Mouse (Mus musculus) cerebellum, postnatal 10 days (tissue): ENCODE measurements around the gene Cideb.
A peak's percentile ranks its signal among the peaks of the same experiment; 100 is the strongest.

ENCODE experiments used
- DNase-seq, 2 experiments: peaks; one replicate each; pipeline ENCODE4 v3.0.0; 2021; ENCODE audit warnings: mixed read lengths in 2 of 2

Cideb gene

DNA sequence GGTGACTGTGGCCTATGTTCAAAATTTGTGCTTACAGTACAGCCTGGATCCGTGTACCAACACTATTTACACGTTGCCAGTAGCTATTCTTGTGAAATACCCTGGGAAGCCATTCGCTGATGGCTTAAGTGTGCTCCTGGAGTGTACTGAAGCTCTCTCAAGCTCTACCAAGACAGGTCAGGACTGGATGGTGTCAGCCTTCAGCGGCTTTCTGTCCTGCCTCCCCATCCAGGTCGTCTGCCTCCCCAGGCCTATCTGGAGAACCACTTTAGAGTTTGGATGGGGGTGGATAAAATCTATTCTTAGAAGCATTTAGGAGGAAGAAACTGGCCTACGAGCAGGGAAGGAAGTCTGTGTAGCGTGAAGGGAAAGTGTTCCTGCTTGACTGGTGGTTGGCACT lies 4.9 kb upstream of the Cideb start:
- DNase-seq, result no peak

DNA sequence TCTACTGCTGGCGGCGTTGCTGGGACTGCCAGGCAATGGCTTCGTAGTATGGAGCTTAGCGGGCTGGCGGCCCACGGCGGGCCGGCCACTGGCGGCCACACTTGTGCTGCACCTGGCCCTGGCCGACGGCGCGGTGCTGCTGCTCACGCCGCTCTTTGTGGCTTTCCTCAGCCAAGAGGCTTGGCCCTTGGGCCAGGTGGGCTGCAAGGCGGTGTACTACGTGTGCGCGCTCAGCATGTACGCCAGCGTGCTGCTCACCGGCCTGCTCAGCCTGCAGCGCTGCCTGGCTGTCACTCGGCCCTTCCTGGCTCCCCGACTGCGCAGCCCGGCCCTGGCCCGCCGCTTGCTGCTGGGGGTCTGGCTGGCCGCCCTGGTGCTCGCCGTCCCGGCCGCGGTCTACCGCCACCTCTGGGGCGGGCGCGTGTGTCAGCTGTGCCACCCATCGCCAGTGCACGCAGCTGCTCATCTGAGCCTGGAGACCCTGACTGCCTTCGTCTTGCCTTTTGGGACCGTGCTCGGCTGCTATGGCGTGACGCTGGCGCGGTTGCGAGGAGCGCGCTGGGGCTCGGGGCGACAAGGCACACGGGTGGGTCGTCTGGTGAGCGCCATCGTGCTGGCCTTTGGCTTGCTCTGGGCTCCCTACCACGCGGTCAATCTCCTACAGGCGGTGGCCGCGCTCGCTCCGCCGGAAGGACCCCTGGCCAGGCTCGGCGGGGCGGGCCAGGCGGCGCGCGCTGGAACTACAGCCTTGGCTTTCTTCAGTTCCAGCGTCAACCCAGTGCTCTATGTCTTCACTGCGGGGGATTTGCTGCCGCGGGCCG lies 4.0 kb upstream of the Cideb start:
- DNase-seq, result peak; percentile 75

DNA sequence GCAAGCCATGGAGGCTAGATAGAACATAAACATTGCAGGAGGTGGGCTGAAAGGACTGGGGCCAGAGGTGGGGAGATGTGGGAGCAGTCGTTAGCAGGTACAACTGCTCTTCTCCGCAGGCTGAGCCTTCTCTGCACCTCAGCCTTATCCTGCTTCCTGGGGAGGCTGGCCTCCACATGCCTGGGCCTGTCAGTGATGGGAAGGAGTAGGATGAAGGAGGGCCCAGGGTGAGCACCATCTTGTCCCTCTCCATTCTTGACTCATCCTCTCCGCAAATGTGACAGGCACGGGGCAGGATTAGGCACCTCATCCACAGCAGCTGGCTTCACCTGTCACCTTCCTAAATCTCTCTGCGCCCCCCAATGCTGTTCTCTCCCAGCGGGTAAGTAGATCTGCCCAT lies 2.9 kb upstream of the Cideb start, which contains the start of gene Ltb4r2:
Ltb4r2 (plus strand) TSS at position 266 of the 400 bp plus-strand sequence.
- no peak for DNase-seq

DNA sequence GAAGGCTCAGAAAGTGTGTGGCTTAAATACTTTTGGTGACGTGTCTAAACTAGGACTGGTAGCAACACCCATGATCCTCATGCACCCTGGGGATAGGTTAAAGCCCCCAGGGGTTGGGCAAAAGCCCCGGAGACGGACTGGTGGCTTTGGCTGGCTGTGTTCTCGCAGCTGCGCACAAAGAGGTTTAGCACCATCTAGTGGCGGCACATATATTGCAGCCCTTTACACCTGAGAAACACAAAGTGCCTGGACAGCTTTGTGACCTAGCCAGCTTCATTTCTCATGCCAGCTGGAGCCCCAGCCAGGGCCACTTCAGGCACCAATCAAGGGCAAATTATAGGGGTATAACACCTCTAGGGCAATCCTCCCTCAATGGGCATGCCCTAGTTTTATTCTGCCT lies 1.9 kb upstream of the Cideb start:
- peak; percentile 91 to 95 for DNase-seq

DNA sequence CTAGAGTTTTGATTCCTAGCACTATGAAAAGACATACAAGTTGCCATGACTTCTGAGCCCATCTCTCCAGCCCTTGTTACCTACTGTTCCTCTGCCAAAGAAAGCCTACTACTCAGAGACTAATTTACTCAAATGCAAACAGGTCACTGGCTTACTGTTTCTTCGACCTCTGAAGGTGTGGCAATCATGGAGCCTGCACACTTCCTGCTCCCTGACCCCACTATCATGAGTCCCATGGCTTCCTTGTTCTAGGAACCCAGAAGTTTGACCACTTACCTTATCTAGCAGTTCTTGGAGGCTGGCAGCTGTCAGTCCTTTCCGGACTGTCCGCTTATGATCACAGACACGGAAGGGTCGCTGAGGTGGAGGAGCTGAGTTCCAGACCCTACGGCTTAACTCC lies 692 bp downstream of the Cideb start:
- DNase-seq, result no peak

DNA sequence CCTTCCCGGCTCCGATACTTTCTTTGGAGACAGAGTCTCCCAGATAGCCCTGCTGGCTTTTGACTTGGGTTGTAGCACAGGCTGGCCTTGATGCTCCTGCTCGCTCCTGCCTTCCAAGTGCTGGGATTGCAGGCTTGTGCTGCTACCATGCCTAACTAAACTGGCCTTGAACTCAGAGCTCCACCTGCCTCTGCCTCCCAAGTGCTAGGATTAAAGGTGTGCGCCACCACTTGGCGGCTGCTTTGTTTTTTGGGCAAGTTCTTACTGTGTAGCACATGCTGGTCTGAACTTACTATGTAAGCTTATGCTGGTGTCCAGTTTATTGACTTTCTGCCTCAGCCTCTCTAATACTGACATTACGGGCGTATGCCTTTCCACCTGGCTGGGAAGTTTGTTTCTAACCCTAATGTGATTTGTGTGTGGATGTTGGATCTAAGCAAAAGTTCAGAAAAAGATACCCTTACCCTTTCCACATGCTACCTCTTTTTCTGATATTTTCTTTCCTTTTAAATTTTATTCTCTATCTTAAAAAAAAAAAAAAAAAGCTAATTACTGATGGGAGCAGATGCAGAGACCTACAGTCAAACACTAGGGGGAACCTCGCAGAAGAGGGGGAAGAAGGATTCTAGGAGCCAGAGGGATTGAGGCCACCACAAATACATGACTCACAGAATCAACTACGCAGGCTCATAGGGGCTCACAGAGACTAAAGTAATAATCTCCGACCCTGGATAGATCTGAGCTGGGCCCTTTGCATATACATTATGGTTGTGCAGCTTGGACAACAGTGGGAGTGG lies 11.0 kb downstream of the Cideb start:
- no peak for DNase-seq

DNA sequence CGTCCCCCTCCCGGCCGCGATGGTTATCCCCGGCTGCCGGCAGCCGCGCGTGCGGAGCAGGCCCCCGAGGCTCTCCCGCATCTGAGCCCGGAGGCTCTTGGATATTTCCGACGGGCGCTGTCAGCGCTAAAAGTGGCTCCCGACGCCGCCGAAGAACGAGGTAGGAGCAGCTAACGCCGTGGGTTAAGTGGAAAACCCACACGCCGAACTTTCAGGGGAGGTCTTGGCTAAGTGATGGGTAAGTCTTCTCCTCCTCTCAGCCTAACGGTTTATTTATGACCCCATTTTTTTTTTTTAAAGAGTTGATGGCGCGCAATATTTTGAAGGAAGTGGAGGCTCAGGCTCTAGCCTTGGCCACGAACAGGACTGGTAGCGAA lies 12.4 kb downstream of the Cideb start:
- no peak for DNase-seq

DNA sequence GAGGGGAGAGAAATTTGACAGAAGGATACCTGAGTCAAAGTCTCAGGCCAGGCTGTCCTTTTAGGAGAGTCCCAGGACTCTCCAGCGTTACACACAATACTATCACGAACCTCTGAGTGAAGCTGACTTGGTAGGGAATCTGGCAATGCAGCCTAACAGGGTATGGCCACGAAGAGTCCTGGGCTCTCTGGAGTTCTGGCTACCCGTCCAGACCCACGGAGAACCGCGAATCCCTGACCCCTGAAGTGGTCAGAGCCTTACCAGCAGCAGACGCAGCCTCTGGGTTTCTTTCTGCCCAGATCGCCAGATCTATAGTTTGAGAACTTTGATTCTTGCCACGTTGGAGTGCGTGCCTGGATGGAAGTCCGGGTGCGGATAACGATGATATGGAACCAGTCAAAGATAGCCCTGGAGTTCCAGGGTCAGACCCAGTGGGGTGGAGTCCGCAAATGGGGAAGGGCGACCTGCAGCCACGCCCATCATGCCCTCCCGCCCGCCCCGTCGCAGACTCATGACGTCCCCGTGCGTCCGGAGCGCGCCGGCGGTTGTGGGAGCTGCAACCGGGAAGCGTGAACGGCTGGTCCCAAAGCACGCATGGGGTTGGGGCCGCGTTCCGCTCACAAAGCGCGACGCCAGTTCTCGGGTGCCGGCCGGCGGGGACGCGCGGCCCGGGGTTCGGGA lies 12.9 kb downstream of the Cideb start, which contains the start of the genes Dhrs1 and Nop9:
Dhrs1 (minus strand) TSS at position 511 of the 681 bp plus-strand sequence.
Nop9 (plus strand) TSS at position 514 of the 681 bp plus-strand sequence.
- DNase-seq, result peak; percentile 93 to 94

DNA sequence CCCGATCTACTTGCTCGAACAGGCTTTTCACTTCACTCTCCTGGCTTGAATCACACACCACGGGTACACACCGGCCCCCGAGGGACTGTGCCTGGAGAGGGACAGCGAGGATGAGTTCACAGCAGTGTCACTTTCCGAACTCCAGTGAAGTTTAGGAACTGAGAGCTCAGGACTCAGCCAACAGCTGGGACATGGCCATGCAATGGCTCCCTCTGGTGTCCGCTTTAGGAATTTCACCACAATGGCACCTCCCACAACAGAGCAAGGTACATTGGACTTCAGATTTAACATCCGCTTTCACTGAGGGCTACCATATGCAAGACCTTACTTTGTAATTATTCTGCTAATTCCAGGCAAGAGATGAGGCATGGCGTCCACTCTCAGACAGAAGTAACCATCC lies 14.5 kb downstream of the Cideb start:
- peak; percentile 91 to 94 for DNase-seq

DNA sequence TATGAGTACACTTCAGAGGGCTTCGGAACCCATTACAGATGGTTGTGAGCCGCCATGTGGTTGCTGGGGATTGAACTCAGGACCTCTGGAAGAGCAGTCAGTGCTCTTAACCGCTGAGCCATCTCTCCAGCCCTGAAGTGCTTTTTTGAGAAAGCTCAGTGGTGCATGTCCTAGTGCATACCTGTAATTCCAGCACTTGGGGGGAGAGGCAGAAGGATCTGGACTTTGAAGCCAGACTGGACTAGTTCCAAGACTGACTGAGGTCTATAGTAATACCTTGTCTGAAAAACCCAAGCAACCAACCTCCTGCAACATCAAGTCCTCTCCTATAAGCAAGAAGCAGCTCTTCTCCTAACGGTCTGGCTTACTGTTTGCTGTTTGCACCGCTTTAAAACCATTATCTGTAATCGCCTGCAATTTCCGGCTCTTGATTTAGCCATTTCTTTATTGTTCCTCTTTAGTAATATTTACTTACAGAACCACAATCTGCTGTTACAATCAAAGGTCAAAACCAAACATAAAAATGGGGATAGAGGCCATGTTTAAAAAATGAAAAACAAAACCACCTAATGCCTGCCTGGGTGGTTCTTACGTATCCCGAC lies 21.1 kb downstream of the Cideb start:
- no peak for DNase-seq

DNA sequence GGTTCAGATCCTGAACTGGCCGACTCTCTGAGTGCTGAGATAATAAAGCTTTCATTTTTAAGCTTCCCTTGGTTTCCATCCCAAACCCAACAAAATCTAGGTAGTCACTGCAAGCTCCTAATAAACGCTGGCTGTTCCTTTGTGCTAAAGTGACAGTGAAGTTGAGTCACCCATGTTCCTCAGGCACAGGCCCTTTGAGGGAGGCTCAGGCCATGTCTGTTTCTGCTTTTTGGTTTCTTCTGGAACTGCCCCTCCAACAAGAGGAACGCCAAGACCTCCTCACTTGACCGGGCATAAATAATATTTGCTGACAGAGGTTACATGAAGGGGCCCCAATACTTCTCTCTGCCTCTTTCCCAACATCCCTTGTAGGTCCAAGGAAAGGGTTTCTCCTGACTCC lies 22.5 kb downstream of the Cideb start:
- DNase-seq, result no peak

DNA sequence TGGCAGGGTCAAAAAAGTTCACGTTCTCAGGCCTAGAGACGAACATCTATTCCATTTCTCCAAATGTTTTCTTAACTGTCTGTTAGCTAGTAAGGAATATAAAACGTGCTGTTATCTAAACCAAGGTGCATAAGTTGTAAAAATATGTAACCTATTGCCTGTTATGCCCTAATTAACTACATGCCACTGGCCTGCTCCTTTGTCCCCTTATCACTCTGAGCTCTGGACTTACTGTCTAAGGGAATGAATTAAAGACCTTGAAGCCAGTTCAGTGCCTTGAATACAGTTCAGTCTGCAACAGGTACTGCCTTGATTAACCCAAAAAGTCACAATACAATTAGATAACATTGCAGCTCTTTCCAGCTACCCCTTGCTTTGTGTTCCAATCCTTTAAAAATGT lies 22.9 kb downstream of the Cideb start:
- DNase-seq, result no peak

DNA sequence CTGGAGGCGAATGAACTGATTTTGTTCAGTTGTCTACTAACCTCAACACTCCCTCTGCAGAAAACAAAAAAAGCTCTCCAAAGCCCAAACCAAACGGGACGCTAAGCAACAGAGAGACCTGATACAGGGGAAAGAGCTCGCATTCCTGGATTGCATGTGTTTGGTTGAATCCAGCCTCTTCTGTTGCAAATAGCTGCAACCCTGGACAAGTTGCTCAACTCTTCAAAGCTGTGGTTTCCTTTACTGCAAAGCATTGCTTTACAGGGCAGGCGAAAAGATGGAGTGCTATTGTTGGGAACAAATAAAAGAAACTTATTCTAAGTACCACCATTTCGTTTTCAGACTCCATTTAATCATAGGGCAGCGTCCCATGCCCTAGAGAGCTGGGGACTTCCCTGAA lies 23.4 kb downstream of the Cideb start:
- no peak for DNase-seq

DNA sequence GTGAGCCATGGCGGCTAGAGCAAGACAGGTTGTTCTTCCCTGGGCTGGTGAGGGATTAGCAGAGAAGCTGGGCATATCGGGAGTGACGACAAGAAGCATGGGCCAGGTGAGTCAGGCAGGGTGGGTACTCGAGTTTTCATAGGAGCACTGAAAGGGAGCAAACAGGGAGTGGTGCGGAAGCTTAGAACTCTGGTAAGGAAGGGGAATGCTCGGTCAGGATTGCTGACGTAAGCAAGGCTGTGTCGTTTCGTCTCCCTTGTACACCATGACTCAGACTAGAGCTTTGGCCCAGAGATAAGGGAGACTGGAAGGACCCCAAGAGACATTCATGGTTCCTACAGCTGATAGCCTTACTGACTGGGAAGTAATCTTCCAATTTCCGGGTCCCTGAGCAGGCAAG lies 24.4 kb downstream of the Cideb start:
- no peak for DNase-seq

DNA sequence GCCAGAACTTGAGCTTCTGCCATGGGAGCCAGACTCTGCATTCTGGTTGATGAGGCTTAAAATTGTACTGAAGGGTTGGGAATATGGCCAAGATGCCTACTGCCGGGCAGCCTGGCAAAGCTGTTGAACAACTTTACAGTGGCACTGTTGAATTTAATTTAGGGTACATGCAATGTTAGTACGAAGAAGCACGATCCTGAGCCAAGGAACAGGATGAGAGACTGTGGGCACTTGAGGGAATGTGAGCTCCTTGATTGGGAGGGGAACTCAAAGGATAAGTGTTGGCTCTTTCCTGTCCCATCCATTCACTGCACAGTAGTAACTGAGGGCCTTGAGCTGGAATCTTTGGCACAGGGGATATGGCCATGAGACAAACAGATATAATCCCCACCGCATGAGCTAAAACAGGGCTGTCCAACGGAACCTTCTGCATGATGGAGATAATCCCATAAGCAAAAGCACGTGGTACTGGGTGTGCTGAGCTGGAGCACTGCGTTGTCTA lies 27.7 kb downstream of the Cideb start:
- DNase-seq, result peak; percentile 76 to 78

DNA sequence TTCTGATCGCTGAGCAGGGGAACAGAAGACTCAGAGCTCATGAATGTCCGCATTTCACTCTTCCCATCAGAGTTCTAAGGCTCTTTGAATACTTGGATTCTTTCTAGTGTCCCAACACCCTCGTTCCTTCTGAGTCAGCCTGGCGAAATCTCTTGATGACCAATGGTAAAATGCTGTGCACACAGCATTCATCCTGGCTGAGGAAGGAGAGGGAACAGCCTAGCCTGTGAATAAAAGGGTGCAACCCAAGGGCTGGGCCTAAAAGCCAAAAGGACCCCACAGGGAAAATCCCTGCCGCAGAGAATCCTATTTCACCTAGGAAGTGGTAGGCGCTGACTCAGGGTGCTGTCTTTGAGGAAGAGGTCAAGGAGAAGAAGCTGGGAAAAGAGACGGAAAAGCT lies 28.1 kb downstream of the Cideb start:
- DNase-seq, result no peak

DNA sequence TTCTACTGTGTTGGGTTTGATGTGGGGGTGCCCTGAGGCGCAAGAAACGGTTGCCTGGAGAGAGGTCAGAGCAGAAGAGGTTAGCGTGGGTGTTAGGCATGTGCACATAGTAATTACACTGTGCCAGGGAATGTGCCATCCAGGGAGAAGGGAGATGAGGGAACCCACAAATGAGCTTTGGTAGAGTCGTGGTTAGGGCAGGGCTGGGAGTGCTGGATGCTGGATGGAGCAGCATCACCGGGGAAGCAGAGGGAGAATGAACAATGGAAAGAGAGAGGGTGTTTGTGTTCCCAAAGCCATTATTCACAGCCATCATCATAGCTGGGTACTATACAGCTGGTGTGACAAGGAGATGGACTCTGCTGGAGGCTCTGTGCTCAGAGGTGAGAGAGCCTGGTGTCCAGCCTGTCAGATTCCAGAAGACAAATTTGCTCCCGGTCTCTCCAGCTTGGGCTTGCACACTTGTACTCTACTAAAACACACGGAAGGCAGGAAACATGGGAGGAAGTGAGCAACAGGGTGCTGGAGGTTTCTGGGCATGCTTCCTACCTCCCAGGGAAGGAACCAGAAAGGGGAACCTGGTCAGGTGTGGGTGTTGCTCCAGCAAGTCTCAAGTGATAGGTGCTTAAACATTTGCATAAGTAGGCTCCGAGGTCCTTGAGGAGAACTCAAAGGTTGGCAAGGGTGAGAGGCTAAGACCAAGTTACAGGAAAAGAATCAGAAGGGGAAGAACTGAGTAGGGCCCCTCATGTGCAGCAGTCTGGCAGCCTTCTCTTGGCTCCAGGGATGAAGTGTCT lies 30.2 kb downstream of the Cideb start:
- DNase-seq, result no peak

DNA sequence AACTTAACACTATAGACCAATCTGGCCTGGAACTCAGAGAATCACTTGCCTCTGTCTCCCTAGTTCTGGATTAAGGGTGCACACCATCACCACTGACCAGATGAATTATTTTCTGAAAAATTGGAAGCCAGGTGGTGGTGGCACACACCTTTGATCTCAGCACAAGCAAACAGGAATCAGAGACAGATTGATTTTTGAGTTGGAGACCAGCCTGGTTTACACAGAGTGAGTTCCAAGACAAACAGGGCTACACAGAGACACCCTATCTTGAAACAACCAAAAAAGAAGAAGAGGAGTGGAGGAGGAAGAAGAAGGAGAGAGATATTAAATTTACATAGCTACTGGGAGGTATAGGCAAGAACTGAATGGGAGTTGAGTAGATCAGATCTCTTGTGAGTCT lies 32.0 kb downstream of the Cideb start:
- DNase-seq, result no peak

DNA sequence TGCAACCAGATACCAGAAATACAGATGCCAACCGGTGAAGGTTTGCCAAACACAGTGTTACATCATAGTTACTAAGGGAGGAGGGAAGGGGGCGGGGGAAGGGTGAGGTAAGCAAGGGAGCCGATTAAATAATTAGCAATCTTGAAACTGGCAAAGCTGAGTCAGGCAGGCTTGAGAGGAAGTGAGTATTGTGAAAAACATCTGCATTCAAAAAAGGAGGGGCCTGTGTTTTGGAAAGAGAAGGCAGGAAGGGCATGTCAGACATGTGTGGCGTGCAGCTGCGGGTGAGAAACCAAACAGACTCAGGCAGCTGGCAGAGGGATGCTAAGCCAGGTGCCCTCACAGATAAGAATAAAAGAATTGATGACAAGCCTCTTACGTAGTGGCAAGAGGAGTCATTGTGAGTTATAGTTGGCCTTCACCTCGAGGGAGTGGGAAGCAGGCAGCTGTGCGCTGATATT lies 33.8 kb downstream of the Cideb start:
- no peak for DNase-seq

DNA sequence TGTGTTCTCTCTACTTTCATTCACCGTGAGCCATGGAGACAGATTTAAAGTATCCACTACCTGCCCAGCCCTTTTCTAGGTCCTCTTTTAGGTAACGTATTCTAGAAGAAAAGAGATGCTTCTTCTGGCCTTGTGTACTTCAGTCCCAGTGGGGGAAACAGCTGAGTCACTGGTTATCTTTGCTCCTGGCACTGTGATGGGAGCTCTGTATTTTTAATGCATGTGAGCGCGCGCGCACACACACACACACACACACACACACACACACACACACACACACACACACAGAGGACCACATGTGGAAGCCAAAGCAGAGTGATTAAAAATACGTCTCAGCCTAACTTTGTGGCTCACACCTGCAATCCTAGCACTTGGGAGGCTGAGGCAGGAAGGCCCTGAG lies 34.8 kb downstream of the Cideb start:
- DNase-seq, result no peak

DNA sequence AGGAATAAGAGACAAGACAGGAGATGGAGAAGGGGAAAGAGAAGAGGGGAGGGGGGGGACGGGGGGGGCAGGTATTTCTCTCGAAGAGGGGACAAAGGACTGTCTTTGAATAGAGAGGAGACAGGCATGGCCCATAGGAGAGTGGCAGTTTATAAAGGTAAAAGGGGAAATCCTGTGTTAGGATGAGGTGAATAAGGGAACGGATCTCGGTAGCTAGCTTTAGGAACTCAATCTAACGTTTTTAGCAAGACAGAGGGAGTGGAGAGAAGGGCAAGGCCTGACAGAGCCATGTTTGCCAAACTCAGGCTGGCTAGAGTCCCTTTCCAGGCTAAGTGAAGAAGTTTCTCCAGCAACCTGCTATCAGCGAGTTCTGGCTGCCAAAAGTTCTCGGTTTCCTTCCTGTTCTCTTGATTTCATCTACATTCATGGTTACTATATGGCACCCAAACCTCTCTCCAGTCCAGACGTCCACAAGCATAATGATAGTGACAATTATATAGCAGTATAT lies 35.8 kb downstream of the Cideb start:
- no peak for DNase-seq
